Mouse (Mus musculus) heart, adult 2 months (tissue): ENCODE measurements around the gene Clec1a. TPM values are rescaled to one million over a fixed set of nuclear protein-coding genes. Genes with fewer than 3 reads are reported as not detected.

ENCODE experiments used
- DNase-seq, 2 experiments: peaks; one replicate each; pipeline ENCODE4 v3.0.0; 2021
- H3K27ac ChIP-seq: fragments of 200-600 bp; 2 replicates; pipeline ENCODE4 v1.8.1; 2022
- H3K27me3 ChIP-seq: fragments of 200-500 bp; 2 replicates; pipeline ENCODE4 v1.6.1; 2012; ENCODE audit warnings: mild to moderate bottlenecking, low read length, inconsistent platforms, mixed read lengths; ENCODE audit not compliant: control insufficient read depth, insufficient read depth
- H3K36me3 ChIP-seq: fragments of 200-500 bp; 2 replicates; pipeline ENCODE4 v1.6.1; 2012; ENCODE audit warnings: low read length, inconsistent platforms; ENCODE audit not compliant: control insufficient read depth, insufficient read depth
- H3K4me1 ChIP-seq: fragments of 200-500 bp; 2 replicates; pipeline ENCODE4 v1.6.1; 2011; ENCODE audit warnings: low read length; ENCODE audit not compliant: control insufficient read depth, insufficient read depth
- H3K4me3 ChIP-seq: fragments of 200-600 bp; 2 replicates; pipeline ENCODE4 v1.8.1; 2022
- H3K79me2 ChIP-seq: fragments of 200-500 bp; replicated peaks from 2 replicates; pipeline ENCODE4 v1.6.1; 2012; ENCODE audit warnings: mild to moderate bottlenecking, inconsistent platforms, low read length, moderate library complexity, mixed read lengths; ENCODE audit not compliant: control insufficient read depth, insufficient read depth
- H3K9ac ChIP-seq: fragments of 200-500 bp; 2 replicates; pipeline ENCODE4 v1.6.1; 2012; ENCODE audit warnings: low read depth, mild to moderate bottlenecking, control low read depth, inconsistent platforms, low read length, mixed read lengths
- CTCF ChIP-seq: fragments of 200-600 bp; IDR thresholded peaks from 2 replicates; pipeline ENCODE4 v1.8.1; 2022; ENCODE audit warnings: antibody characterized with exemption, mild to moderate bottlenecking, moderate library complexity
- EP300 ChIP-seq: fragments of 200-500 bp; IDR thresholded peaks from 2 replicates; pipeline ENCODE4 v1.6.1; 2011; ENCODE audit warnings: low read depth, low read length, control low read depth; ENCODE audit not compliant: insufficient read depth
- POLR2A ChIP-seq: fragments of 200-500 bp; IDR thresholded peaks from 2 replicates; pipeline ENCODE4 v1.6.1; 2011; ENCODE audit warnings: mild to moderate bottlenecking, low read depth, low read length, control low read depth; ENCODE audit not compliant: insufficient read depth
- WGBS: fragments of 180-500 bp; shearing (Covaris S2); methylation state at CpG from one replicate; pipeline ENCODE4 v1.1.7; 2018; 5-methylcytosine and 5-hydroxymethylcytosine counted together
- intact Hi-C: fragments of 180-260 bp; cut with DNase I; formaldehyde crosslinking; loops from one replicate; pipeline ENCODE4 v1.15.1; 2025
- polyA plus RNA-seq: library from polyadenylated mRNA; depleted of rRNA; stranded (reverse); fragments of >200 nt; gene quantifications from 2 replicates; pipeline ENCODE4 v1.2.3, GENCODE M21; 2012
- total RNA-seq, 2 experiments: library from RNA; stranded (reverse); gene quantifications; 2 replicates each; pipeline ENCODE4 v1.2.3; 2021

The Clec1a gene
- total and polyA plus RNA-seq, 3 experiments: 3.4 to 12.4 (median 10.6) TPM

DNA sequence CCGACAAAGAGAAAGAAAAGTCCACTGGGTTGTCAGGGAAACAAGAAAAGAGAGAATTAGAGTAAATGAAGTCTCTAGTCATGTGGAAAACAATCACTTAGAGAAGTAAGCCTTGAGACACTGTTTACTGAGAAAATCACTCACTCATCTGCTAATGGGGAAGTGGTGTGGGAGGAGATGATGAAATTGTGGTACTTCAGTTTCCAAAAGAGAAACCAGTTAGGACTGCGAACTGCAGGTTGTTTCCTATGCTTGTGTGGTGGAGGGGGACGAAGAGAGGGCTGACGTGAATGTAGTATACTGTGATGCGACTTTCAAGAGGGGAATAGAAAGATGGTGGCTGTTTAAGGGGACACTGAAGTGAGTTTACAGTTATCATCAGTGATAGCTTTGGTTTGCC, 17.6 kb downstream of the Clec1a start:
- no peaks in the 10 kb centered on the region for H3K79me2 ChIP-seq
- 75% methylated on average over 5 of the region's 5 CpGs for WGBS
- TF ChIP-seq CTCF: no peak
- no peak for TF ChIP-seq POLR2A
- TF ChIP-seq EP300: no peak

DNA sequence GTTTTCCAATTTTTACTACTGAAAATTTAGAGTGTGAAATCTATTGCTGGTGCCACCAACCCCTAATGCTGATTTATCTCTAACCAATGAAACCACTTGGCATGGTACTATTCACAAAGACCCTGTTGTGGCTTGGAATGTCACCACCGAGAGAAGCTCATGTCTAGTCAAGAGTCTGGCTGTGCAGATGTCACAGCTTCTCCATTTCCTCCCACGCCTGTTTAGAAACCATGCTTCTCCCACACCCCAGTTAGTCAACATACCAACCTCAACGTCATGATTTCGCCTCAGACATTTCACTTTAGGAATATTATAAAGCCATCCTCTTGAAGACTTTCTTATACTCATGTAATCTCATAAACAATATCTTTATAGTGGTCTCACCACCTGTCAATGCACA, 24.5 kb downstream of the Clec1a start:
- Histone ChIP-seq H3K27me3 (no peaks in the 10 kb centered on the region), H3K79me2 (no peaks in the 10 kb centered on the region), H3K4me1 (peaks cover 11% of the 10 kb centered on the region), H3K9ac (no peak overlapping the region), H3K27ac (peak overlapping the region; percentile 79), H3K36me3 (peaks cover 4% of the 10 kb centered on the region), H3K4me3 (no peak overlapping the region)
- intact Hi-C loops: no loop called here
- no peak for TF ChIP-seq CTCF
- no peak for DNase-seq
- 64% methylated on average over 4 of the region's 4 CpGs for WGBS

More for the DNA sequence above, 17.6 kb downstream of the Clec1a start:
- Histone ChIP-seq H3K4me1 (no peaks in the 10 kb centered on the region; the same call in none of the 2 replicates), H3K36me3 (peaks cover 4% of the 10 kb centered on the region), H3K27ac (no peak overlapping the region), H3K4me3 (no peak overlapping the region), H3K9ac (no peak overlapping the region), H3K27me3 (no peaks in the 10 kb centered on the region)
- DNase-seq: no peak
- intact Hi-C loops: no loop called here

DNA sequence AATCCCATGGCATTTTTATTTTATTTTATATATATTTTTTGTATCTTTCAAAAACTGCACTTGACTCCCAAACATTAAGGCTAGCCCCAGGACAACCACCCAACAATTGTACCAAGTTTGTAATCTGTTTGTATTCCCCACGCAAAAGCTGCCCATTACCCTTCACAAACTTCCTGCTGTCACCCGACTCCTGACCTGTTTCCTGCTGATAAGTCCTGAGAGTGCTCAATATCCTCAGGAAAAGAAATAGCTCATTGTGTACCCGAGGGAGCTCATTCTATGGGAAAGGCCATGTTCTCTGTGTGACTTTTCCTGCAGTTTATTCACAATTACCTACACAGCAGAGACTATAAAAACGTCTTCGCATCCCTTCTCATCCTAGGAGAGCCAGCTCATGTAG, 26.0 kb downstream of the Clec1a start:
- intact Hi-C loops: loop anchor here (1.0 kb wide), 1 partner anchor 23 kb away; no protein-coding TSS in a partner anchor
- peak overlapping the region; percentile 79 for H3K27ac ChIP-seq
- no peak overlapping the region for H3K9ac ChIP-seq
- TF ChIP-seq EP300: peak; percentile 99
- peak; percentile 74; the same call in 1 of the 2 replicates for TF ChIP-seq POLR2A
- TF ChIP-seq CTCF: no peak
- no peaks in the 10 kb centered on the region for H3K27me3 ChIP-seq
- DNase-seq: peak; percentile 33 to 53
- H3K36me3 ChIP-seq: peaks cover 4% of the 10 kb centered on the region
- H3K4me1 ChIP-seq: peaks cover 11% of the 10 kb centered on the region
- 24% methylated on average over 5 of the region's 5 CpGs for WGBS
- no peak overlapping the region for H3K4me3 ChIP-seq
- H3K79me2 ChIP-seq: no peaks in the 10 kb centered on the region

DNA sequence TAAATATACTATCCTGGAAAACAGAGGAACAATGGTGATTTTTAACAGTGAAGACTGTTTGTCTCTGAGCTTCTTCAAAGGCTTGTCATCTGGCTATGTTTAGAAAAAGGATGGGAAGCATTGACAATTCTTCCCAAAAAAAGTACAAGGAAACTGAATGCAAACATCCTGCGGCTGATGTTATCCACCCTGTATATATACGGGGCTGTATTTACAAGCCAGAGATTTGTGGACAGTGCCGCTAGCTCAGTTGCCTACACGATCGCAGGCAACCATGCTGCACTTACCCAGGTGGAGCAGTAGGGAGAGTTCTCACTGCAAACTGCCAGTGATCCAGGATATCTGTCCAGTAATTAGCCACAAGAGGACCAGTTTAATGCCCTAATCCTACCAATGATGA, 26.6 kb downstream of the Clec1a start:
- Histone ChIP-seq H3K27me3 (no peaks in the 10 kb centered on the region), H3K9ac (no peak overlapping the region), H3K79me2 (no peaks in the 10 kb centered on the region), H3K4me1 (peaks cover 11% of the 10 kb centered on the region), H3K27ac (peak overlapping the region; percentile 78), H3K36me3 (peaks cover 4% of the 10 kb centered on the region), H3K4me3 (no peak overlapping the region)
- TF ChIP-seq POLR2A (no peak), EP300 (no peak), CTCF (peak; percentile 40)
- WGBS: 47% methylated on average over 5 of the region's 5 CpGs
- no peak for DNase-seq
- intact Hi-C loops: no loop called here

DNA sequence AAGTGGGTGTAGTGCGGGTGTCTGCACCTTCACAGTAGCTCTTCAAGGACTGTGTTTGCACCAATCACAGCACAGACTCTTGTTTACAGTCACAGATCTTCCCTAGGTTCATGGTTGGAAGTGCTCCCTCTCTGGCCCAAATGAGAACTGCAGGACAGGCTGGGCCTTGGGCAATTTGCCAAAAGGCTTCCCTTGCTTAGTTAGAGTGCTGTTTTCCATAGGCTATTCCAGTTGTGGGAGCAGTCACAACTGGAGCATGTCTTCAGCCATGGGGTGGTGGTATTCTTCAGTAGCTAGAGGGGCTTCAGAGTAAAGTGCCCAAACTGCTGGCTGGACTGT, 28.1 kb downstream of the Clec1a start:
- intact Hi-C loops: loop anchor here (2.0 kb wide), 2 partner anchors 15 to 29 kb away; partner anchors contain the start of gene Clec9a
- peaks cover 4% of the 10 kb centered on the region for H3K36me3 ChIP-seq
- peak overlapping the region; percentile 44 for H3K27ac ChIP-seq
- DNase-seq: peak; percentile 79 to 88
- no peak for TF ChIP-seq POLR2A
- TF ChIP-seq CTCF: 0 out of 2 replicates have a peak, but pooled peaks have one; percentile 99
- TF ChIP-seq EP300: no peak
- no peak overlapping the region for H3K4me3 ChIP-seq
- WGBS: 16% methylated on average over 1 of the region's 1 CpGs
- H3K4me1 ChIP-seq: peaks cover 11% of the 10 kb centered on the region
- H3K9ac ChIP-seq: no peak overlapping the region
- no peaks in the 10 kb centered on the region for H3K27me3 ChIP-seq
- no peaks in the 10 kb centered on the region for H3K79me2 ChIP-seq

DNA sequence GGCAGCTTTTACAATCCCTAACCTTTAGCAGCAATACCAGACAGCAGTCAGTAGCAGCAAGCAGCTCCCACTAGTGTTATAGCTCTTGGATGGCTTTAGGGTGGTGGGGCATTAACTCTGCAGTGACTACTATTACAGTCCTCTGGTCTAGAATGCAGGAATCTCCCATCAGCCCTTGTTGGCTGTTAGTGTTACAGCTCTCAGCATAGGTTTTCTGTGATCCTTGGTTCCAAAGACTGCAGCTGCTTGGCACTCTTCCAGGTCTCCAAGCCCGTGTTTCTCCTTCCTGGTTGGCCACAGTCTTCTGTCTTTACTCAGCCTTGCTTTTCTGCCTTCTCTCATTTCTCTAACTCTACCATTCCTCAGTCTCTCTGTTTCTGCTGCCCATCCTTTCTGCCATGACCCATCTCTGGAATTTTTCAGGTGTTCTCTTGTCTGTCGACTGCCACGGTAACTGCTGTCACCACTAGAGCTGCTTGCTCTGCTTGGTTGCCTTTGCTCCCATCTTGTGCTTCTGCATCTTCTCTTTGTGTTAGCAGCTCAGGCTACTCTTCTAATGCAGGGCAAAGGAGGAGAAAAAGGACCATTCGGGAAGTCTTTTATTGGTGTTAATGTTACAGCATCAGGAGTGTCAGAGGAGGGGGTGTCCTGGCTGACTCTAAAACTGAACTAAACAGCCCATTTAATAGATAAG, 28.6 kb downstream of the Clec1a start:
- Histone ChIP-seq H3K9ac (no peak overlapping the region), H3K27ac (peak overlapping the region; percentile 44), H3K27me3 (no peaks in the 10 kb centered on the region), H3K79me2 (no peaks in the 10 kb centered on the region), H3K36me3 (peaks cover 4% of the 10 kb centered on the region), H3K4me3 (no peak overlapping the region), H3K4me1 (peaks cover 11% of the 10 kb centered on the region)
- intact Hi-C loops: loop anchor here (2.0 kb wide), 2 partner anchors 14 to 28 kb away; partner anchors contain the start of gene Clec9a
- WGBS: 52% methylated on average over 4 of the region's 4 CpGs
- TF ChIP-seq POLR2A (no peak), CTCF (no peak), EP300 (no peak)
- peak; percentile 25 to 37 for DNase-seq
